Mouse (Mus musculus) heart, postnatal 4 days (tissue): ENCODE measurements around the gene Tm2d3. TPM values are rescaled to one million over a fixed set of nuclear protein-coding genes. Genes with fewer than 3 reads are reported as not detected.

Source experiments
- DNase-seq: peaks from one replicate; pipeline ENCODE4 v3.0.0; 2021
- total RNA-seq, 2 experiments: library from RNA; stranded (reverse); gene quantifications; 2 replicates each; pipeline ENCODE4 v1.2.3; 2021

The Tm2d3 gene
- total RNA-seq, 2 experiments from 2014 or later: 17.2 to 20.1 TPM

- peak; percentile 82 for DNase-seq
Observed at GRCm38 (mm10) chr7:65704818-65705242, 13.9 kb downstream of the Tm2d3 start.

GRCm38 (mm10) chr7:65708506-65708905 is 17.5 kb downstream of the Tm2d3 start:
- no peak for DNase-seq

- no peak for DNase-seq
Observed at GRCm38 (mm10) chr7:65710301-65710700, 19.3 kb downstream of the Tm2d3 start.

DNA sequence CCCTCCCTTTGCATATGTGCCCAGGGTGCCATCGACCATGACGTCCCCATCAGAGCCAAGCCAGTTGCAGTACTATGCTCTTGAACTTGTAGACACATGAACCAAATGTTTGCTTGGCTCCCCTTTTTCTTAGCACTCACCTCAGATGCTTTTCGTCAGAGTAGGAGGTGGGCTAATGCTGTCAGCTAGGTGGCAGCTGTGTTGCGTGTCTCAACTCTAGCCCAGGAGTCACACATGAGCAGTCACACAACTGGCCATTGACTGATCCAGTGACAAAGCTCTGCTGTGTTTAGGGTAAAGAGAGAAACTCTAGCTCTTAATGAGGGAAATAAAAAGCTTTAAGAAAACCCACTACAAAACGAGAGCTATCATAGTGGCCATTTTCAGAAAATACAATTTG is 22.8 kb downstream of the Tm2d3 start:
- DNase-seq: no peak

- no peak for DNase-seq
Observed at GRCm38 (mm10) chr7:65714304-65714703, 23.3 kb downstream of the Tm2d3 start.

DNA sequence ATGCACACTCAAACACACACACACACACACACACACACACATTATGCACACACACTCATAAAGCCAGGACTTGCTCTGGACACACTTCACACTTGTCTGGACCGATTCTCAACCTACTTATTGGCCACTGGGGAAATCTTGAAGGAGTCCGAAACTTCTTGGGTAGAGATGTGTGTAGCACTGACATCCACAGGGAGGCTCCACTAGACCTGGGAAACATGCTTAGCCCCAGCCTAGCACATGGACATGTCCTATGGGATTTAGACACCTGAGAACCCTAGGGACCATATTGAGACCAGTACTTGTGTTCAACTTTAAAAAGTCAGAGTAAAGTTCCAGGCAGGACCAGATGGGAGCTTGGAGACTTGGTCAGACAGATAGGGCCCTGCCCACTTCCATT is 43.1 kb downstream of the Tm2d3 start:
- DNase-seq: no peak

DNA sequence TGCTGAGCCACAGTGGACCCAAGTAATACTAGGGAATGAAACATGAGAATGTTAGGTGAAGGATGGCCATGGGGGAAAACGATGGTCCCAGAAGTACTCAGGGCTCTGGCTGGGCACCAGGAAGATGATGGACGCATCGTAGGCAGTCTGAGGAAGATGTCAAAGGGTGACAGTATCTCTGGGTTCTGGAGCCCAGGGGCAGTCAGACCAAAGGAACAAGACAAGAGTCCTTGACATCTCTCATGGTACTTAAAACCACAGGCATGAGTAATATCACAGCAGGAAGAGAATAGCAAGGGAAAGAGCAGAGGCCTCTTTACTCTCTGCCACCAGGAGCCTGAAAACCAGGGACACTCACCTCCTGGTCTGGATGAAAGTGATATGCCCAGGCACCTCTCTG is 44.3 kb downstream of the Tm2d3 start:
- no peak for DNase-seq

DNA sequence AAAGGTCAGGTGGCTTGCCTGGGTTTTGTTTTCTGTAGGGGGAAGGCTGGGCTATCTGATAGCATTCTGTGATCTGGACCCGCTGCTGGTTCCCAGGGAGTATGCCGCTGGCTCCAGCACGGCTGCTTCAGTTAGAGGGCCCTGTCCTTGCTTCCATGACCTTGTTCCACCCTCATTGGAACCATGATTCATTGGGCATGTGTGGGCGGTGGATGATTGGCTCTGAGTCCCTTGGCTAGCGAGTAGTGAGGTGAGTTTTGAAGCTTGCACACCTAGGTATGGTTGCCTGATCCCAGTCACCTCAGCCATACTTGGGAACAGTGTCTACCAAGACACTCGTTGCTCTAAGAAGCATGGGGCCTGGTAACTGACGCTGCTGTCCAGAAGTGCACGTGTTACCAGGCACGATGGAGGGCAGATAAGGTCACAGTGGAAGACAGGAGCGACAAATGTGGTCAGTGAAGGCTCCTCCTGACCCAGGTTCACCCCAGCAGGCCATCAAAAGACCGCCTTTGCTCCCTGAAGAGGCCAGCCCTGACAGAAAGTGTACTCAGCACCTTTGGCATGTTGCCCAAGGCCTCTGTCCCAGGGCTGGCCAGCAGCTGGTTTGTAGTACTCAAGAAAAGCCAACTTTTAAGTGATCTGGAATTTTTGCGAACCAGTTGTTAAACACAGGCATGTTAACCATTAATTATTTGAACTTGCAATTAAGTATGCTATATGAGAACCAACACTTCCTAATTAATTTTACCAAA is 46.5 kb downstream of the Tm2d3 start:
- DNase-seq: peak; percentile 72

- no peak for DNase-seq
Observed at GRCm38 (mm10) chr7:65742857-65743256, 51.9 kb downstream of the Tm2d3 start.

GRCm38 (mm10) chr7:65747990-65748955 is 57.3 kb downstream of the Tm2d3 start:
- no peak for DNase-seq

Other genes starting within 250 kb of the Tm2d3 start
- gene Tjp1, start 163.4 kb upstream of the Tm2d3 start, total RNA-seq: 100 to 1,000 TPM; 148 to 156 TPM
- gene Tarsl2, start 46.3 kb upstream of the Tm2d3 start, total RNA-seq: 10 to 100 TPM; 30.2 to 30.9 TPM
- gene Pcsk6, start 170.6 kb downstream of the Tm2d3 start, total RNA-seq: 10 to 100 TPM; 32.7 to 39.8 TPM